Mouse (Mus musculus) kidney, embryonic 14.5 days (tissue): ENCODE data around the gene Gm17622. TPM values are rescaled to one million over a fixed set of nuclear protein-coding genes. Genes with fewer than 3 reads are reported as not detected.

Experiments used
- ATAC-seq: fragments of 200-750 bp; cut with Nextera tagmentation; 2 replicates; pipeline ENCODE4 v1.8.0; 2017; ENCODE audit warnings: moderate number of reproducible peaks, mild to moderate bottlenecking, moderate TSS enrichment, moderate library complexity; ENCODE audit not compliant: low FRiP score, low TSS enrichment
- H3K27ac ChIP-seq: fragments of 300-500 bp; sonication (generic); 2 replicates; pipeline ENCODE4 v1.5.1; 2014; ENCODE audit warnings: low read depth, mild to moderate bottlenecking, low read length, moderate library complexity, mixed read lengths
- H3K27me3 ChIP-seq: fragments of 300-500 bp; sonication (generic); 2 replicates; pipeline ENCODE4 v1.6.1; 2014; ENCODE audit warnings: mild to moderate bottlenecking, low read length; ENCODE audit not compliant: control insufficient read depth, insufficient read depth
- H3K36me3 ChIP-seq: fragments of 300-500 bp; sonication (generic); 2 replicates; pipeline ENCODE4 v1.6.1; 2014; ENCODE audit warnings: low read length, mixed read lengths; ENCODE audit not compliant: control insufficient read depth, insufficient read depth
- H3K4me1 ChIP-seq: fragments of 300-500 bp; sonication (generic); 2 replicates; pipeline ENCODE4 v1.6.1; 2014; ENCODE audit warnings: low read length, mixed read lengths; ENCODE audit not compliant: control insufficient read depth, insufficient read depth
- H3K4me2 ChIP-seq: fragments of 300-500 bp; sonication (generic); replicated peaks from 2 replicates; pipeline ENCODE4 v1.6.1; 2014; ENCODE audit warnings: low read depth, mild to moderate bottlenecking, low read length
- H3K4me3 ChIP-seq: fragments of 300-500 bp; sonication (generic); 2 replicates; pipeline ENCODE4 v1.5.1; 2014; ENCODE audit warnings: mild to moderate bottlenecking, low read length
- H3K9ac ChIP-seq: fragments of 300-500 bp; sonication (generic); 2 replicates; pipeline ENCODE4 v1.6.1; 2014; ENCODE audit warnings: low read depth, mild to moderate bottlenecking, low read length, moderate library complexity
- H3K9me3 ChIP-seq: fragments of 300-500 bp; sonication (generic); 2 replicates; pipeline ENCODE4 v1.6.1; 2016; ENCODE audit warnings: low read length; ENCODE audit not compliant: control insufficient read depth
- WGBS: fragments of 180-500 bp; shearing (Covaris S2); extraction: QIAGEN DNeasy Blood & Tissue Kit; methylation state at CpG from one replicate; pipeline ENCODE4 v1.1.7; 2014; 5-methylcytosine and 5-hydroxymethylcytosine counted together
- polyA plus RNA-seq: library from polyadenylated mRNA; unstranded; fragments of >200 nt; fragmentation: Nextera tagmentation; extraction: Ambion mirVana; gene quantifications from 2 replicates; pipeline ENCODE4 v1.2.1, GENCODE M21; 2014

Gene Gm17622
- polyA plus RNA-seq, 1 experiment from 2014 or later = not detected

- no peak for ATAC-seq
- Histone ChIP-seq H3K27ac (no peak overlapping the region), H3K27me3 (no peaks in the 10 kb centered on the region), H3K36me3 (no peaks in the 10 kb centered on the region), H3K4me3 (no peak overlapping the region), H3K9me3 (no peaks in the 10 kb centered on the region), H3K4me2 (no peak overlapping the region), H3K4me1 (no peaks in the 10 kb centered on the region), H3K9ac (no peak overlapping the region)
- 70% methylated on average over 1 of the region's 1 CpGs for WGBS
These were observed 27.9 kb upstream of the Gm17622 start for GRCm38 (mm10) chr13:96462644-96463043.

- H3K4me3 ChIP-seq = no peak overlapping the region
- no peaks in the 10 kb centered on the region for H3K4me1 ChIP-seq
- no peaks in the 10 kb centered on the region for H3K9me3 ChIP-seq
- H3K27ac ChIP-seq = no peak overlapping the region
- ATAC-seq = no peak
- 43% methylated on average over 5 of the region's 5 CpGs for WGBS
- no peaks in the 10 kb centered on the region for H3K36me3 ChIP-seq
- no peak overlapping the region for H3K4me2 ChIP-seq
- no peak overlapping the region for H3K9ac ChIP-seq
- H3K27me3 ChIP-seq = no peaks in the 10 kb centered on the region
These were observed 25.2 kb upstream of the Gm17622 start for GRCm38 (mm10) chr13:96465315-96465714.

- Histone ChIP-seq H3K4me3 (no peak overlapping the region), H3K27ac (no peak overlapping the region), H3K4me1 (no peaks in the 10 kb centered on the region), H3K4me2 (no peak overlapping the region), H3K27me3 (no peaks in the 10 kb centered on the region), H3K9ac (no peak overlapping the region), H3K9me3 (no peaks in the 10 kb centered on the region), H3K36me3 (no peaks in the 10 kb centered on the region)
- 94% methylated on average over 5 of the region's 5 CpGs for WGBS
- ATAC-seq = no peak
These were observed 21.9 kb upstream of the Gm17622 start for GRCm38 (mm10) chr13:96468678-96469077.

- no peak for ATAC-seq
- H3K27me3 ChIP-seq = no peaks in the 10 kb centered on the region
- H3K9me3 ChIP-seq = no peaks in the 10 kb centered on the region
- H3K4me2 ChIP-seq = no peak overlapping the region
- H3K27ac ChIP-seq = no peak overlapping the region
- H3K36me3 ChIP-seq = no peaks in the 10 kb centered on the region
- H3K4me1 ChIP-seq = no peaks in the 10 kb centered on the region
- WGBS = 58% methylated on average over 6 of the region's 6 CpGs
- H3K9ac ChIP-seq = no peak overlapping the region
- H3K4me3 ChIP-seq = no peak overlapping the region
These were observed 20.0 kb upstream of the Gm17622 start for GRCm38 (mm10) chr13:96470556-96470955.

GRCm38 (mm10) chr13:96470957-96471356 is 19.6 kb upstream of the Gm17622 start, which contains the start of gene Ankdd1b:
Gene Ankdd1b, minus strand, starts transcription at chr13:96471198.
- ATAC-seq = no peak
- no peaks in the 10 kb centered on the region for H3K9me3 ChIP-seq
- H3K4me1 ChIP-seq = no peaks in the 10 kb centered on the region
- no peak within 1 kb of the TSS for H3K4me3 ChIP-seq
- WGBS = 85% methylated on average over 14 of the region's 14 CpGs
- H3K27me3 ChIP-seq = no peaks in the 10 kb centered on the region
- no peaks in the 10 kb centered on the region for H3K36me3 ChIP-seq
- H3K27ac ChIP-seq = no peak within 1 kb of the TSS
- no peak within 1 kb of the TSS for H3K9ac ChIP-seq
- H3K4me2 ChIP-seq = no peak within 1 kb of the TSS

GRCm38 (mm10) chr13:96477226-96477625 is 13.3 kb upstream of the Gm17622 start:
- WGBS = 88% methylated on average over 4 of the region's 4 CpGs
- H3K4me3 ChIP-seq = no peak overlapping the region
- no peaks in the 10 kb centered on the region for H3K27me3 ChIP-seq
- no peak overlapping the region for H3K9ac ChIP-seq
- H3K27ac ChIP-seq = no peak overlapping the region
- no peak overlapping the region for H3K4me2 ChIP-seq
- no peaks in the 10 kb centered on the region for H3K36me3 ChIP-seq
- H3K4me1 ChIP-seq = no peaks in the 10 kb centered on the region
- H3K9me3 ChIP-seq = no peaks in the 10 kb centered on the region
- no peak for ATAC-seq

GRCm38 (mm10) chr13:96478991-96479390 is 11.5 kb upstream of the Gm17622 start:
- ATAC-seq = no peak
- peaks cover 6% of the 10 kb centered on the region; the same call in 1 of the 2 replicates for H3K36me3 ChIP-seq
- H3K4me3 ChIP-seq = no peak overlapping the region
- 93% methylated on average over 1 of the region's 1 CpGs for WGBS
- H3K9me3 ChIP-seq = no peaks in the 10 kb centered on the region
- H3K27me3 ChIP-seq = no peaks in the 10 kb centered on the region
- no peak overlapping the region for H3K9ac ChIP-seq
- H3K4me2 ChIP-seq = no peak overlapping the region
- H3K4me1 ChIP-seq = no peaks in the 10 kb centered on the region
- no peak overlapping the region for H3K27ac ChIP-seq

- H3K4me3 ChIP-seq = no peak overlapping the region
- ATAC-seq = no peak
- H3K27ac ChIP-seq = no peak overlapping the region
- peaks cover 6% of the 10 kb centered on the region; the same call in 1 of the 2 replicates for H3K36me3 ChIP-seq
- H3K4me1 ChIP-seq = no peaks in the 10 kb centered on the region
- no peaks in the 10 kb centered on the region for H3K27me3 ChIP-seq
- no peak overlapping the region for H3K4me2 ChIP-seq
- 62% methylated on average over 6 of the region's 6 CpGs for WGBS
- H3K9ac ChIP-seq = no peak overlapping the region
- peaks cover 6% of the 10 kb centered on the region; the same call in 1 of the 2 replicates for H3K9me3 ChIP-seq
These were observed 3.3 kb upstream of the Gm17622 start for GRCm38 (mm10) chr13:96487230-96487629.

- no peaks in the 10 kb centered on the region for H3K27me3 ChIP-seq
- H3K27ac ChIP-seq = no peak overlapping the region
- H3K4me3 ChIP-seq = no peak overlapping the region
- H3K4me2 ChIP-seq = no peak overlapping the region
- no peaks in the 10 kb centered on the region for H3K4me1 ChIP-seq
- peaks cover 6% of the 10 kb centered on the region; the same call in 1 of the 2 replicates for H3K9me3 ChIP-seq
- 92% methylated on average over 6 of the region's 6 CpGs for WGBS
- H3K36me3 ChIP-seq = peaks cover 6% of the 10 kb centered on the region; the same call in 1 of the 2 replicates
- H3K9ac ChIP-seq = no peak overlapping the region
- ATAC-seq = no peak
These were observed 2.6 kb upstream of the Gm17622 start for GRCm38 (mm10) chr13:96487968-96488367.
